Mouse (Mus musculus) regulatory T cell (primary cell): ENCODE measurements around the gene Emx2.

Experiments
- in situ Hi-C: fragments of 300-600 bp; cut with MboI, MseI; formaldehyde crosslinking; loops from one replicate; pipeline ENCODE4 v1.15.1; 2025; ENCODE audit warnings: high pct_unique_total_duplicates

Emx2 gene

GRCm38 (mm10) chr19:59457951-59458742 is at the start of gene Emx2:
Gene Emx2 (plus strand): TSS chr19:59458372.
- in situ Hi-C loops, result loop anchor here (5.0 to 10.0 kb wide), 3 partner anchors 36 to 847 kb away; no protein-coding TSS in a partner anchor

GRCm38 (mm10) chr19:59414128-59414527 is 44.0 kb upstream of the Emx2 start:
- in situ Hi-C loops, result no loop called here

- in situ Hi-C loops, result no loop called here
Observed at GRCm38 (mm10) chr19:59418024-59418423, 40.1 kb upstream of the Emx2 start.

GRCm38 (mm10) chr19:59418671-59419070 is 39.5 kb upstream of the Emx2 start:
- in situ Hi-C loops, result no loop called here

GRCm38 (mm10) chr19:59422393-59422792 is 35.8 kb upstream of the Emx2 start:
- in situ Hi-C loops, result loop anchor here (5.0 to 10.0 kb wide), 2 partner anchors 35 to 892 kb away; partner anchors contain the start of gene Emx2

GRCm38 (mm10) chr19:59423685-59424084 is 34.5 kb upstream of the Emx2 start:
- in situ Hi-C loops, result loop anchor here (5.0 to 10.0 kb wide), 2 partner anchors 34 to 891 kb away; partner anchors contain the start of gene Emx2

- in situ Hi-C loops, result loop anchor here (5.0 to 10.0 kb wide), 3 partner anchors 32 to 890 kb away; partner anchors contain the start of gene Emx2
Observed at GRCm38 (mm10) chr19:59424975-59425374, 33.2 kb upstream of the Emx2 start.

- in situ Hi-C loops, result loop anchor here (10.0 kb wide), 1 partner anchor 733 kb away; no protein-coding TSS in a partner anchor
Observed at GRCm38 (mm10) chr19:59432286-59432685, 25.9 kb upstream of the Emx2 start.

GRCm38 (mm10) chr19:59450561-59451135 is 7.5 kb upstream of the Emx2 start:
- in situ Hi-C loops, result loop anchor here (10.0 kb wide), 1 partner anchor 854 kb away; no protein-coding TSS in a partner anchor

GRCm38 (mm10) chr19:59451441-59451951 is 6.7 kb upstream of the Emx2 start:
- in situ Hi-C loops, result loop anchor here (10.0 kb wide), 1 partner anchor 853 kb away; no protein-coding TSS in a partner anchor

- in situ Hi-C loops, result loop anchor here (10.0 kb wide), 1 partner anchor 852 kb away; no protein-coding TSS in a partner anchor
Observed at GRCm38 (mm10) chr19:59452321-59452720, 5.9 kb upstream of the Emx2 start.

GRCm38 (mm10) chr19:59453591-59453990 is 4.6 kb upstream of the Emx2 start:
- in situ Hi-C loops, result loop anchor here (10.0 kb wide), 1 partner anchor 851 kb away; no protein-coding TSS in a partner anchor

- in situ Hi-C loops, result loop anchor here (10.0 kb wide), 1 partner anchor 851 kb away; no protein-coding TSS in a partner anchor
Observed at GRCm38 (mm10) chr19:59454196-59454595, 4.0 kb upstream of the Emx2 start.

GRCm38 (mm10) chr19:59455671-59456070 is 2.5 kb upstream of the Emx2 start:
- in situ Hi-C loops, result loop anchor here (5.0 to 10.0 kb wide), 3 partner anchors 33 to 849 kb away; no protein-coding TSS in a partner anchor

- in situ Hi-C loops, result loop anchor here (5.0 to 10.0 kb wide), 3 partner anchors 35 to 848 kb away; no protein-coding TSS in a partner anchor
Observed at GRCm38 (mm10) chr19:59457011-59457945, 894 bp upstream of the Emx2 start.

GRCm38 (mm10) chr19:59458743-59459135 is 567 bp downstream of the Emx2 start:
- in situ Hi-C loops, result loop anchor here (5.0 to 10.0 kb wide), 3 partner anchors 36 to 846 kb away; no protein-coding TSS in a partner anchor

- in situ Hi-C loops, result loop anchor here (5.0 to 10.0 kb wide), 3 partner anchors 37 to 846 kb away; no protein-coding TSS in a partner anchor
Observed at GRCm38 (mm10) chr19:59459158-59459781, 1.1 kb downstream of the Emx2 start.

- in situ Hi-C loops, result loop anchor here (5.0 to 10.0 kb wide), 3 partner anchors 38 to 845 kb away; no protein-coding TSS in a partner anchor
Observed at GRCm38 (mm10) chr19:59459811-59460241, 1.7 kb downstream of the Emx2 start.

- in situ Hi-C loops, result no loop called here
Observed at GRCm38 (mm10) chr19:59460328-59461115, 2.4 kb downstream of the Emx2 start.
